Mouse (Mus musculus): ENCODE measurements around the gene Abr.

The Abr gene

GRCm38 (mm10) chr11:76374491-76375185 lies 247.5 kb downstream of the Abr start:
- DNase-seq (ENCODE audit: low spot score) = peak; percentile 87

GRCm38 (mm10) chr11:76372534-76372933 lies 249.6 kb downstream of the Abr start:
- DNase-seq (ENCODE audit: low spot score) = no peak

- DNase-seq (ENCODE audit: low spot score) = no peak
Observed at GRCm38 (mm10) chr11:76372120-76372519, 250.0 kb downstream of the Abr start.

GRCm38 (mm10) chr11:76370491-76370890 lies 251.6 kb downstream of the Abr start:
- DNase-seq (ENCODE audit: low spot score) = no peak
